Mouse (Mus musculus): ENCODE measurements around the gene Kcnh1. TPM values are rescaled to one million over a fixed set of nuclear protein-coding genes. Genes with fewer than 3 reads are reported as not detected.

Gene Kcnh1
- polyA plus RNA-seq, 3 experiments from 2014 or later: not detected

GRCm38 (mm10) chr1:192327052-192327451 is 136.5 kb downstream of the Kcnh1 start:
- no peak for ATAC-seq

- no peak for ATAC-seq
Measured at GRCm38 (mm10) chr1:192331207-192331606, 140.6 kb downstream of the Kcnh1 start.

- ATAC-seq: no peak
Measured at GRCm38 (mm10) chr1:192336029-192336428, 145.5 kb downstream of the Kcnh1 start.

GRCm38 (mm10) chr1:192339361-192340077 is 148.9 kb downstream of the Kcnh1 start:
- ATAC-seq: no peak

GRCm38 (mm10) chr1:192341774-192342173 is 151.2 kb downstream of the Kcnh1 start:
- ATAC-seq: no peak

DNA sequence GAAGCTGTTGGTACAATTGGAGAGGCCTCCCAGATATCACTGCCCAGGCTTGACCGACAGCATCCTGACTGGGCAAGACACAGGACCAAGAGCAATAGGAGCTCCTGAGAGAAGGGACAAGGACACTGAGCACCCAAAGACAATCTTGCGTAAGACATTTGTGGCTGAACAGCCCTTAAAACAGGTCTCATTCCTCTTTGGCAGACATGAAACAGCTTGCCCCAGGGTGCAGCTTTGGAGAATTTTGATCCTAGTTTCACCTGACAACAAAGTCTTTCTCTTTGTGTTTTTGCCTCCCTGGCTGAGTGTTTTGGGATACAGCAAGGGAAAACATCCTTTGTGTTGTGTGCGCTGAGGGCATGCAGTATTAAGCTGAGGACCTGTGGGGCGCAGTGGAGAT is 153.4 kb downstream of the Kcnh1 start:
- no peak for ATAC-seq

GRCm38 (mm10) chr1:192347327-192347726 is 156.8 kb downstream of the Kcnh1 start:
- ATAC-seq: no peak

DNA sequence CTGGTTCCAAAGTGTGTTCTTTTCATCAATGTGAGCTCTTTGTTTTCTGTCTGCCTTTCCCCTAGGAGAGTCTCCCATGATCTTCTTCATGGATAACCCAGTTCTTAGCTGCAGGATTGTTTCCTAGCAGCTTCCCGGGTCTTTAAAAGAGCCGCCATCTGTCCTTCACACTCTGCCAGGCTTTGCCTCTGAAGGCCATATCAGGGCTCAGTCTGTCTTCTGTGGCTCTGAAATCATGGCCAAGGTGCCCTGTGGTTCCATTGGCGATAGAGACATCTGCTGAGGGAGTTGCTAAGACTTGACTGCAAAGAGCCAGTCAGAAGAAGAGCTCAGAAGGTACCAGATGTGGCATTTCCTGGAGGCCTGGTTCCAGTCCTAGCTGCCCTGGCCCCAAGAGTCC is 165.7 kb downstream of the Kcnh1 start:
- ATAC-seq: no peak

DNA sequence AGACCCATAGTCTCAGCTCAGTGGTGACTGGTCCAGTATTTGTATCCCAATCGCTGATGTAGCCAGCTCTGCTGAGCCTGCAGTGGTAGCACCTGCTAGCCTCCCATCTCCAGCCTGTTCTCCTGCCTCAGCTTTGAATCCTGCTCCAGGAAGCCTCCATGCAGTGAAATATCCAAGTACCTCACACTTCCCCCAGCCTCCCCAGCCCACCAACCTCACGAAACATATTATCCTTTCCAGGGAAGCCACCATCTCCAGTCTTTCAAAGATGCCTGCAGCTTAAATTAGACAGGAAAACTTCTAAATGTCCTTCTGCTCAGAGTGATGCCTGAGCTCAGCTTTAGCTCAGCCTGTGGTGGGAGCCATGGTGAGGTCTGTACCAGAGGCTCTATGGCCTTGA is 168.6 kb downstream of the Kcnh1 start:
- ATAC-seq: no peak

DNA sequence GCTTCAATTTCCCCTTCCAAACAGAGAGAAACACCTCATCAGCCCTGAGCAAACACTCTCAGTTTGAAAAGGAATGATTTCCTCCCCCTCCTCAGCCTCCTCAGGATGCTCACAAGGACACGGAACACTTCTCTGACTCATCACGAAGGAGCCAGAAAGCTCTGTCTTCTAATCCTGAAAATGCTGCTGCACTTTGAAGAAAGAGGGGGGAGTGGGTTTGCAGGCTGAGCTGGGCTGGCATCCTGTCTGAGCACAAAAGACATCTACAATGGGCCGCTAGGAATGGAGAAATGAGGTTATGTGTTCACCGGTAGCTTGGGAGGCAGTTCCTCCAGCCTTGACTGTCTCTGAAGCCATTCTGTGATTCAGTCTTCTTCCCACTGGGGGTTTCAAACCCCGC is 177.8 kb downstream of the Kcnh1 start:
- ATAC-seq: no peak

DNA sequence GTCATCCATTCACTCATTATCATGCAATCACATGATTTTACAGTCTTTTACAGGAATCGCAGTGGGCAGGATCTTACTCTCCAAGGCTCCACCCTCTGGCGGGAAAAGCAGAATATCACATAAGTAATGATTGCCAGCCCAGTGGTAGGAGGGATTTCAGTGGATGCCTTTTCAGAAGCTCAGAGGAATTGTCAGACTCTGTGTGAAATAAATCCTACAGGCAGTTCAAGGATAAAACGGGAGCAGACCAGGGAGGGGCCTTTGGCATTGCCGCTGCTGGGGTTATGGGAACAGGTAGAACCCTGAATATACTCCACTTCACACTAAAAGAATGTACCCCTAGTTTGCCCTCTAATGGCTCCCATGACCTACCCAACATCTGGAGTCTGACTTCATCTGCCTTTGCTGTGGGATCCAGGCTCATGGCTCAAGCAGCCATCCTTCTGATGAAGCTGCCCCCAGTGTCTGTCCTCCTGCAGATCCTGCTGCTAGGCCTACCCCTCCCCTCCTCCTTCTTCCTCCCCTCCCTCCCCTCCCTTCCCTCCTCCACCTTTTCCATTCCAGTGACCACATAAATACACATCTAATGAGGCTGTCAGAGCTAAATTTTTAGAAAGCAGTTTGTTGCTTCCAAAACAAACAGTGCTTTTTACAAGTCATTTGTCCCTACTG is 181.5 kb downstream of the Kcnh1 start:
- ATAC-seq: no peak

DNA sequence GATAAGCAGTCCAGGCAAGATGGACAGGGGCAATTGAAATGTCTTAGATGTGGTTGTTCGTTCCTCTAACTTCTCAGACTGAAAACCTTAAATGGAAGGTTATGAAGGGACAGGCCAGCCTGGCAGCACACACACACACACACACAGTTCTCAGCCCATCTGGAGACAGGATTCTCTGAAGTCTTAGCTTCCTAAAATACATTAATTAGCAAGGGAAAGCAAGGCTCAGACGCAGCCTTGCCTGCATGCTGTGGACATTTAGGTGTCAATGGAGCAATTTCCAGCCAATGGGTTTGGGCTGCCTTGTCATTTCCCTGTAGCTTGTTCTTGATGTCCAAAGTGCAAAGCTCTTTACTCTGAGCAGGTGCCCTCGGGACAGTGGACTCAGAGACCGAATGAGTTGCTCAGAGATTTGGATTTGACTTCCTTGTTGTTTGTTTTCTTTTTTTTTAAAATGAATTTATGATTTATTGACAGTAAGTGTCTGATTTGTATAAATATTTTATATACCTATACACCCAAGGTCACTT is 188.0 kb downstream of the Kcnh1 start:
- ATAC-seq: no peak

DNA sequence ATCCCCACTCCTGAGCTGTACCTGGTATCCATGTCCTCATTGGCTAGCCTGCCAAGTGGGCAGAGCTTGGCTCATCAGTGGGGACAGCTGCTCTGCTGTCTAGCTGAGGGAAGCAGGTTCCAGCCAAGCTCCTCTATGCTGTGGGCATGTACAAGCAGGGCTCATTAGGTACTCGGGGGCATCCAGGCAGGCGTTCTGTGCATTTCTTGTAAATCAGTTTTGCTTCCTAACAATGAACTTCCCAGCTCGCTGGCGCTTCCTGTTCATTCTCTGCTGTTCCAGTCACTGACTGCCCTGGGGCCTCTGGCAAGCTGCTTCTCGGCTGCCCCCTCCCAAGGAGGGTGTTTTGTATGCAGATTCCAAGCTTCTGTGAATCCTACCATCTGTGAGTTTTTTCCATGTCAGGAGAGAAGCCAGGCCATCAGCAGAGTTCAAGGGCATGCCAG is 190.0 kb downstream of the Kcnh1 start:
- ATAC-seq: no peak

- ATAC-seq: no peak
Measured at GRCm38 (mm10) chr1:192387624-192388023, 197.1 kb downstream of the Kcnh1 start.

DNA sequence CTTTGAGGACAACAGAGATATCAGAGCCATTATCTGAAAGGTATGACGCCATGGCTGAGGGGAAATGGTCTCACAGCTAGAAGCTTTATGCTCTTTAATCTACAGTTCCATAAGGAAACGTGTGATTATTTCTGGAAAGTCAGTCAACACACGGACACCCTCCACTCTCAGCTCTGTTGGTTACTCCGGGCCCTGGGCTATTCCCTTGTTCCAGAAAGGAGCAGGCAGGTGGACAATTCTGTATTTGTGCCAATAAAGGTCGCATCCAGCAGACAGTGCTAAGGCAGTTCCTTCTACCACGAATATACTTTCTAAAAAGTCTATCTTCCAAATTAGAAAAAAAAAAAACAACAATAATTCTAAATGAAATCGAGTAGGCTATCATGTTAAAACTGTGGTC is 200.5 kb downstream of the Kcnh1 start:
- ATAC-seq: no peak

GRCm38 (mm10) chr1:192392232-192392631 is 201.7 kb downstream of the Kcnh1 start:
- ATAC-seq: no peak

- no peak for ATAC-seq
Measured at GRCm38 (mm10) chr1:192399667-192400490, 209.3 kb downstream of the Kcnh1 start.

DNA sequence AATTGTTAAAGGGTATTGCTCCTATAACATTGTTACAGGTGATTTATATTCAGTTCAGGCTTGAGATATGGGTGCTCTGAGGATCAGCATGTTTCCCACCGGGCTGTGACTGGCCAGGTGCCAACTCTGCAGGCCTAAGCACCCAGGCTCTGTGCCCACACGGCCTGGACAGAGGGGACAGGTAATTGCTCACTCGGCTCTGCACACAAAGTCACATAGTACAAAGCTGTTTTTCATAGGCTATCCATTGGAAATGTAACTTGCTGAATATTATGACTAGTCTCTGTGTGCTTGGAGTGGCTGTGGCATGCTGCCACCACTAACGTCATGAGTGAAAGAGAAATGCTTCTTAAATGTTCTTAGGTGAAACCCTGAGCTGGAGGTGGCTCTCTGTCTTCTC is 210.4 kb downstream of the Kcnh1 start:
- no peak for ATAC-seq

- no peak for ATAC-seq
Measured at GRCm38 (mm10) chr1:192402911-192403704, 212.5 kb downstream of the Kcnh1 start.

- ATAC-seq: no peak
Measured at GRCm38 (mm10) chr1:192405136-192405535, 214.6 kb downstream of the Kcnh1 start.

DNA sequence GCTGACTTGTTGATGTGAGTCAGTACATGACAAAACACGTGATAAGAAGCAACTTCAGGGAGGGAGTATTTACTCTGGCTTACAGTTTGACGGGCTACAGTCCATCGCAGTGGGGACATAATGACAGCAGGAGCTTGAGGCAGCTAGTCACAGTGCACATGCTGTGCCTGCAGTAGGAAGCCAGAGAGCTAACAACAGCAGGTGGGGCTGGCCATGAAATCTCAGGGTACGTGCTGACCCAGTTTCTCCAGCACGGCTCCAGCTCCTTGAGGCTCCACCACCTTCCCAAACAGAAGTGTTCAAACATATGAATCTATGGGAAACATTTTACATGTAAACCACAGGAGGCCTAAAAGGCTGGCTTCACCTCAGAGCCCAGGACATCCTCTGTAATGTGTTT is 216.0 kb downstream of the Kcnh1 start:
- ATAC-seq: no peak

DNA sequence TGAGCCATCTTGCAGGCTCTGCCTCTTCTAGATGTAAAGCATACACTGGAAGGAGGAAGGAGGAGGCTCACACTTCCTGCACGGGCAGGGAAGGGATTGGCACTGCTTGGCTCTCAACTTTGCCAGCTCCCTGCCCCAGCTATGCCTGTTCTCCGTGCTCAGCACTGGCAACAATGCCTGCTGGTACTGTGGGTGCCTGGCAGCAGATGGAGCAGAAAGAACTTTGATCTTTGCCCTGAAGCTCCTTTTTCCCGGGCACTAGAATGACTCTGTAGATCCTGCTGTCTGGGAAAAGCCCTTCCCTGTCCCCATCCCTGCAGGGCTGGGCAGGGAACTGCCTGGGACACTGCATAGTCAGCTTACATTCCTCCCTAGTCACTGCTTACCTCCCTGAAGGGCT is 225.2 kb downstream of the Kcnh1 start:
- no peak for ATAC-seq

Measured in inflammation-experienced regulatory T-cells, adult 6 months (primary cell).